Mouse (Mus musculus) regulatory T cell (primary cell): ENCODE data around the gene Sfi1.

Source experiments
- in situ Hi-C: fragments of 300-600 bp; cut with MboI, MseI; formaldehyde crosslinking; loops from one replicate; pipeline ENCODE4 v1.15.1; 2025; ENCODE audit warnings: high pct_unique_total_duplicates

The Sfi1 gene

DNA sequence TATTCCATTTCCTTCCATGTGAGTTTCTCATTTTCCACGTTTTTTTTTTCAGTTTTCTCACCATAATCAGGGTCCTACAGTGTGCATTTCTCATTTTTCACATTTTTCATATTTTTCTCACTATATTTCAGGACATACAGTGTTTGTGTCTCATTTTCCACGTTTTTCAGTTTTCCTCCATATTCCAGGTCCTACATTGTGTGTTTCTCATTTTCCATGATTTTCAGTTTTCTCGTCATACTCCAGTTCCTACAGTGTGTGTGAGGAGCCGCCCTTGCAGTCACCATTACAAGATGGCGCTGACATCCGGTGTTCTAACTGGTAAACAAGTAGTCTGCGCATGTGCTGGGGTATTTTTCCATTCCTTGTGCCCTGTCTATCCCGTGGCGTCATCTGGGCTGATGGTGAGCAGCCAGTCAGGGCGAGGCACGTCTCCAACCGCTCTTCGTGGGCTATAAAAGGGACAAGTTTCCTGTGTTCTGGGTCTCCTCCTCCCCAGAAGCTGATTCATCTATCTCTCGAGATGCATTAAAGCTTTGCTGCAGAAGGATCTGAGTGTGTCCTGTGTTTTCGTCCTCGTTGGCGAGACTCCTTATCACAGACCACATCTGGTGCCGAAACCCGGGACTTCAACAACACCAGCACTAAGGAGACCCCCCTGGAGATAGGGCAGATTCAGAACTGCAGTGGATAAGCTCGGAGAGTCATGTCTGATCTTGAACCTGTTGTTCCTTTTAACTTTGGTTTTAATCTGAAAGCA is 88.6 kb downstream of the Sfi1 start:
- in situ Hi-C loops: loop anchor here (5.0 kb wide), 1 partner anchor 82 kb away; no protein-coding TSS in a partner anchor

GRCm38 (mm10) chr11:3103619-3104164 is 89.6 kb downstream of the Sfi1 start:
- in situ Hi-C loops: loop anchor here (5.0 kb wide), 1 partner anchor 81 kb away; no protein-coding TSS in a partner anchor

GRCm38 (mm10) chr11:3102626-3103025 is 90.6 kb downstream of the Sfi1 start:
- in situ Hi-C loops: loop anchor here (5.0 kb wide), 1 partner anchor 80 kb away; no protein-coding TSS in a partner anchor

- in situ Hi-C loops: loop anchor here (5.0 kb wide), 1 partner anchor 80 kb away; no protein-coding TSS in a partner anchor
These were observed 91.3 kb downstream of the Sfi1 start for GRCm38 (mm10) chr11:3101875-3102494.

DNA sequence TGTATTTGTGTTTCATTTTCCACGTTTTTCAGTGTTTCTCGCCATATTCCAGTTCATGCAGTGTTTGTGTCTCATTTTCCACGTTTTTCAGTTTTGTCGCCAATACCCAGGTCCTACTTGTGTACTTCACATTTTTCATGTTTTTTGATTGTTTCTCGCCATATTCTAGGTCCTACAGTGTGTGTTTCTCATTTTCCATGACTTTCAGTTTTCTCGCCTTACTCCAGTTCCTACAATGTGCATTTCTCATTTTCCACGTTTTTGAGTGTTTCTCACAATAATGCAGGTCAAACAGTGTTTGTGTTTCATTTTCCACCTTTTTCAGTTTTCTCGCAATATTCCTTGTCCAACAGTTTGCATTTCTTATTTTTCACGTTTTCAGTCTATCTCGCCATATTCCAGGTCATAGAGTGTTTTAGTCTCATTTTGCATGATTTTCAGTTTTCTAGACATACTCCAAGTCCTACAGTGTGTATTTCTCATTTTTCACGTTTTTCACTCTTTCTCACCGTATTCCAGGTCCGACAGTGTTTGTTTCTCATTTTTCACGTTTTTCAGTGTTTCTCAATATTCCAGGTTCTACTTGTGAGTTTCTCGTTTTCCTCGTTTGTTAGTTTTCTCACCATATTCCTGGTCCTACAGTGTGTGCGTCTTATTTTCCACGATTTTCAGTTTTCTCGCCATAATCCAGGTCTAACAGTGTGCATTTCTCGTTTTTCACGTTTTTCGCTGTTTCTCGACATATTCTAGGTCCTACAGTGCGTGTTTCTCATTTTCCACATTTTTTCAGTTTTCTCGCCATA is 92.0 kb downstream of the Sfi1 start:
- in situ Hi-C loops: loop anchor here (5.0 kb wide), 1 partner anchor 79 kb away; no protein-coding TSS in a partner anchor

- in situ Hi-C loops: loop anchor here (5.0 kb wide), 1 partner anchor 78 kb away; no protein-coding TSS in a partner anchor
These were observed 93.1 kb downstream of the Sfi1 start for GRCm38 (mm10) chr11:3100066-3100645.
